Mouse (Mus musculus) lung, adult 2 months (tissue): ENCODE measurements around the gene Nutm1. TPM values are rescaled to one million over a fixed set of nuclear protein-coding genes. Genes with fewer than 3 reads are reported as not detected.
"Not testable (repeated sequence)": the region's sequence is repeated elsewhere in the genome, so short reads cannot be mapped to it uniquely, and the experiment has no call there.

Experiments
- DNase-seq: peaks from one replicate; pipeline ENCODE4 v3.0.0; 2022
- H3K4me1 ChIP-seq: fragments of 200-500 bp; 2 replicates; pipeline ENCODE4 v1.6.1; 2011; ENCODE audit warnings: low read length; ENCODE audit not compliant: control insufficient read depth, insufficient read depth
- H3K4me3 ChIP-seq: fragments of 200-500 bp; replicated peaks from 2 replicates; pipeline ENCODE3; 2011; ENCODE audit warnings: low read depth, mild to moderate bottlenecking, control low read depth, low read length; ENCODE audit errors: extremely low read depth
- CTCF ChIP-seq: fragments of 200-500 bp; IDR thresholded peaks from 2 replicates; pipeline ENCODE4 v1.5.1; 2011; ENCODE audit warnings: mild to moderate bottlenecking, low read length, control low read depth; ENCODE audit not compliant: insufficient read depth
- POLR2A ChIP-seq: fragments of 200-500 bp; IDR thresholded peaks from 2 replicates; pipeline ENCODE4 v1.6.1; 2011; ENCODE audit warnings: low read depth, mild to moderate bottlenecking, control low read depth, low read length, borderline replicate concordance; ENCODE audit errors: extremely low read depth
- WGBS: fragments of 180-500 bp; shearing (Covaris S2); methylation state at CpG from one replicate; pipeline ENCODE4 v1.1.7; 2018; 5-methylcytosine and 5-hydroxymethylcytosine counted together
- polyA plus RNA-seq: library from polyadenylated mRNA; depleted of rRNA; stranded (reverse); fragments of >200 nt; gene quantifications from 2 replicates; pipeline ENCODE4 v1.2.3, GENCODE M21; 2012; rRNA removed

Gene Nutm1
- polyA plus RNA-seq: not detected in 2 replicates

DNA sequence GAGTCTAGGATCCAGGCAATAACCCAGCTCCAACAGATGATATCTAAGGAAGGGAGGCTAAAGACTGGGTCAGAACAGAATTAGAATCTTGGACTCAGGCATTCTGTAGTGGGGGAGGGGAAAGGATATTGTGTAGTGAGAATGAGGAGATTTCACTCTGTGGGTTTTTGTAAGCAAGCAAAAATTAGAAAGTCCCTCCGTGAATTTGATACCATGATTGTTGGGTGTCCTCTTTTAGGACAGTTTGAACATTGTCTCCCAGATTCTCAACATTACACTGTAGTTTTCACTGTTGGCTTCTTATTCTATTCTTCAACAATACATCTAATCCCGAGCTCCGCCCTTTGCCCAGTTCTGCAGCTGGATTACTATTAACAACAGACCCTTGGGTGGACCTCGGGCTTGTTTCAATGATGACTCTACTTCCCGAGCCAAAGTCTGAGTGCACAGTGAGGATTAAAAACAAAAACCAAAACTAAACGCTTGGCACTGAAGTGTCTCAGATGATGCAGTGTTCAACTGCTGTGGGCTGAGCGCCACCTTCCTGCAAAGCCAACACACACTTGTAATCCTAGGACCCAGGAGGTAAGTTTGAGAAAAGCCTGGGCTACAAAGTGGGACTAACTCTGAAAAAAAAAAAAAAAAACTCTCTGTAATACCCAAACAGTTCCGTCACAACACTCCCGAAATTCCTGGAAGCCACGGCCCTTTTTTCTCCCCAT is at the start of gene Nutm1:
TSS of gene Nutm1 (minus strand) at position 51 of the 722 bp plus-strand sequence.
- no peak for DNase-seq
- no peak within 1 kb of the TSS for H3K4me3 ChIP-seq
- H3K4me1 ChIP-seq: peaks cover 4% of the 10 kb centered on the region; the same call in 1 of the 2 replicates
- TF ChIP-seq POLR2A: no peak
- TF ChIP-seq CTCF: peak; percentile 53
- 59% methylated on average over 10 of the region's 10 CpGs for WGBS

DNA sequence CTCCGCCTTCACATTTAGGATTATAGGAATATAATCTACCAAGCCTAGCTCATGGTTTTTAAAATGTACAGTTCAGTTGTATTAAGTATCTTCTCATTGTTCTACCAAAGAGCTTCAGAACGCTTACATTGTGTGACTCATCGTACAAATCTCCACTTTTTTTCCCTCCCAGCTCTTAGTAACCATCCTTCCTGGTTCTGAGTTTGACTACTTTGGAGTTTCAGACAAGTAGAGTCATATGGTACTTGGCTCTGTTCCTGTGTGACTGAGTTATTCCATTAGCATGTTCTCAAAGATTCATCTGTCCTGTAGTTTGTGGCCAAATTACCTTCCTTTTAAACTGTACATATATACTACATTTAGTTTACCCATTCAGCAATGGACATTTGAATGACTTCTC is 49.6 kb upstream of the Nutm1 start:
- 44% methylated on average over 3 of the region's 3 CpGs for WGBS
- H3K4me3 ChIP-seq: no peak overlapping the region
- no peak for DNase-seq
- no peak for TF ChIP-seq CTCF
- TF ChIP-seq POLR2A: no peak
- peaks cover 12% of the 10 kb centered on the region for H3K4me1 ChIP-seq

DNA sequence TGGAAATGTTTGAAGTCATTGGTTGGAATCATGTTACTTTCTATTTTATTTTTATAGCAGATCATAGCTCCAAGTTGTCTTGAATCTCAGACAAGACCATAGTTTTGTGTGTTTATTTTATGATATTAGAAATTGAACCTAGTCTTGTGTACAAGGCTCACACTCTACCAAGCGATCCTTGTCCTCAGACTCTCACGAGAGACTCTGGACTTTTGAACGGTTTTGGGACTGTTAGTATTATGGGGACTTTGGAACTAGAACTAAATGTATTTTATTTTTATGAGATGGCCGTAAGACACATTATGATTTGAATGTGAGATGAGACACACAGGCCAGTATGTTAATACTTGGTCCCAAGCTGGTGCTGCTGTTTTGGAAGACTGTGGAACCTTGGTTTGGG is 39.1 kb upstream of the Nutm1 start:
- TF ChIP-seq CTCF: no peak
- TF ChIP-seq POLR2A: no peak

DNA sequence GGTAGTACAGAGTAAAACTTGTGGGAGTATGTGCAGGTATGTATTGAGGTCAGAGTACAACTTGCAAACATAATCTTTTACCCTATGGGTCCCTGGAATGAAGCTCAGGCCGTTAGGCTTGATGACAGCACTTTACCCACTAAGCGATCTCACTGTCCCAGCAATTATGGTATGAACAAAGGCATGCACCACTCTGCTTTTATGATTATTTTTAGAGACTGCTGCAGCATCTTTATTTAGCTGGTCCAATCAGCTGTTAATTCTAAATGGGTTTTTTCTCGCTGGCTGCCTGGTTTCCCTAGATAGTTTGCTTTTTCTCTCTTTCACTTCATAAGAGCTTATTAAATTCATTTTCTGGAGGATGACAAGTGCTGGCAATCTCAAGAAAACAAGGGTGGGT is 37.1 kb upstream of the Nutm1 start:
- Histone ChIP-seq H3K4me1 (no peaks in the 10 kb centered on the region; the same call in 1 of the 2 replicates), H3K4me3 (no peak overlapping the region)
- WGBS: 87% methylated on average over 3 of the region's 3 CpGs
- TF ChIP-seq CTCF (no peak), POLR2A (no peak)
- no peak for DNase-seq

More for the DNA sequence above, 39.1 kb upstream of the Nutm1 start:
- no peak for DNase-seq
- Histone ChIP-seq H3K4me1 (no peaks in the 10 kb centered on the region; the same call in 1 of the 2 replicates), H3K4me3 (no peak overlapping the region)
- 87% methylated on average over 4 of the region's 4 CpGs for WGBS

DNA sequence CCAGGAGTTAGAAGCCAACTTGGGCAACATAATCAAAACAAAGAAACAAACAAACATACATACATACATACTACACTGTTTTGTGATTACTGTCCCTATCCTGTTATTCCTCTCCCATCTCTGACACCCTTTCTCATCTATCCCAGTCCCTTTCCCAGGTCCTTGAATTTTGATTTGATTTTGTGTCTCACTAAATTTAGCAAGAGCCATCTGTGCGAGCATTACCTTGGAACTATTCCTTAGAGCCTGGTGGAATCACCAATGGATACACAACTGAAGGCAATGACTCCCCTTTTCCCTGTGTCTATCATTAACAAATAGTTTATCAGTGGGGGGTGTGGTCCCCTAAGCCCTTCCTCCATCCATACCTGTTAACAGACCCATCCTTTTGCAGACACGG is 33.7 kb upstream of the Nutm1 start:
- H3K4me1 ChIP-seq: no peaks in the 10 kb centered on the region; the same call in 1 of the 2 replicates
- TF ChIP-seq CTCF (no peak), POLR2A (no peak)
- WGBS: 86% methylated on average over 2 of the region's 2 CpGs
- H3K4me3 ChIP-seq: no peak overlapping the region
- DNase-seq: no peak

DNA sequence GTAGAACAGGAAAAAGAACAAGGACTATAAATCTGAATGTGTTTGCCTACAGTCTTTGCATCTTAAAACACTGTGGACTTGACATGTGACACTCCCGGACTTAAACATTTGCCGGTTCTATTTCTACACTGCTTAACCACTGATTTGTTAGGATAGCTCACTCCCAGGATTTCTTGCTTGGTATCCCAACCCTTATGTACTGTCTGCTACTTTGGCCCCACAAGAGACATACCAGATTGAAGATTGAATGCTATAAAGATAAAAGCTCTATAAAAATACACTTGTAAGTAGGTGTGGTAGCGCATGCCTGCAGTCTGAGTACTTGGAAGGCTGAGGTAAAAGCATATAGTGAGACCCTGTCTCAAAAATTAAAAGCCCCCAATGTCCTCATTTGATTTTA is 30.4 kb upstream of the Nutm1 start:
- TF ChIP-seq CTCF (no peak), POLR2A (no peak)
- no peak for DNase-seq
- no peaks in the 10 kb centered on the region; the same call in none of the 2 replicates for H3K4me1 ChIP-seq
- H3K4me3 ChIP-seq: no peak overlapping the region
- WGBS: 86% methylated on average over 3 of the region's 3 CpGs

DNA sequence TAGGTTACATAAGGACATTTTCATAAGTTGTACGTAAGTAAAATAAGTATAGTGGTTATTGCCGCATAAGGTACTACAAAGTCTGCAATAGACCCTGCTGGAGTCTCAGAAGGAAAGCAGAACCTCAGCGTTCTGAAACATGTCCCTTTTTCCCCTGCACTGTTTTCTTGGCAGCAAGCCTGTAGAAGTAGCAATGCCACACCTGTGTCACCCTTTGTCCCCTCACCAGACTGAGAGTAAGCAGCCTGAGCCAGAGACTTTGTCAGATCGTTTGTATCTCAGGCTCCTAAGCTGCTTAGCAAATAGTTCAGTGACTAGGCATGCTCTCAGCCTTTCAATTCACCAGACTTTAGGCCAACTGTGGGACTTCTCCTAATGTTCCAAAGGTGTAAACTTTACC is 28.0 kb upstream of the Nutm1 start:
- TF ChIP-seq POLR2A (no peak), CTCF (no peak)
- Histone ChIP-seq H3K4me3 (no peak overlapping the region), H3K4me1 (no peaks in the 10 kb centered on the region; the same call in 1 of the 2 replicates)
- WGBS: 53% methylated on average over 4 of the region's 4 CpGs
- DNase-seq: no peak

DNA sequence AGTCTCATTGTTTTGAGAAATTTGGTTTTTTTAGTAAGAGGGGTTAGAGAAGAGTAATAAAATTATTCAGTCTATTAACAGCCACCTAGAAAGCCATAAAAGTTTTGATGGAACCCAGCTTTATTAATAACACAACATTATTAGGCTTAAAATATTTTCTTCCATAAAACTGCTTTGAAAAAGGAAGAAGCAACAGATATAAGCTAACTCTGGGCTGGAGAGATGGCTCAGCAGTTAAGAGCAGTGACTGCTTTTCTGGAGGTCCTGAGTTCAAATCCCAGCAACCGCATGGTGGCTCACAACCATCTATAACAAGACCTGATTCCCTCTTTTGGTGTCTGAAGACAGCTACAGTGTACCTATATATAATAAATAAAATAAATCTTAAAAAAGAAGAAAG is 27.0 kb upstream of the Nutm1 start:
- WGBS: 96% methylated on average over 1 of the region's 1 CpGs

DNA sequence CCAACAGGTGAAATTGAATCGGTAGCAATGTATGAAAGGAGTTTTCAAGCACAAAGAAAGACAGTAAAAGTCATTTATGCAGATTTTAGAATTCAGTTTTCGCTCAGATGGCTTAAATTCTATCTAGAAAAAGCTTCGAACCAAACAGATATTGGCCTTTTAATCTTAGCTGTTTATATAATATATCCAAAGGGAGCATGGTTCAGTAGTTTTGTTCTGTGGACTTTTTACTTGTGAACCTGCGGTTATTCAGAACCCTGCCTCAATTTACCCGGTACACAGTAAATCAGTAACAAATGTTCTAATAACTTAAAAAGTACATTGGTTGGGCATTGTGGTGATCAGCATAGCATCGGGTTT is 25.9 kb upstream of the Nutm1 start:
- WGBS: 48% methylated on average over 6 of the region's 6 CpGs
- TF ChIP-seq POLR2A: no peak
- no peak for TF ChIP-seq CTCF
- H3K4me1 ChIP-seq: no peaks in the 10 kb centered on the region; the same call in 1 of the 2 replicates
- DNase-seq: no peak
- H3K4me3 ChIP-seq: peak overlapping the region; percentile 72

More for the DNA sequence above, 27.0 kb upstream of the Nutm1 start:
- not testable (repeated sequence) for H3K4me1 ChIP-seq, DNase-seq, H3K4me3 ChIP-seq

DNA sequence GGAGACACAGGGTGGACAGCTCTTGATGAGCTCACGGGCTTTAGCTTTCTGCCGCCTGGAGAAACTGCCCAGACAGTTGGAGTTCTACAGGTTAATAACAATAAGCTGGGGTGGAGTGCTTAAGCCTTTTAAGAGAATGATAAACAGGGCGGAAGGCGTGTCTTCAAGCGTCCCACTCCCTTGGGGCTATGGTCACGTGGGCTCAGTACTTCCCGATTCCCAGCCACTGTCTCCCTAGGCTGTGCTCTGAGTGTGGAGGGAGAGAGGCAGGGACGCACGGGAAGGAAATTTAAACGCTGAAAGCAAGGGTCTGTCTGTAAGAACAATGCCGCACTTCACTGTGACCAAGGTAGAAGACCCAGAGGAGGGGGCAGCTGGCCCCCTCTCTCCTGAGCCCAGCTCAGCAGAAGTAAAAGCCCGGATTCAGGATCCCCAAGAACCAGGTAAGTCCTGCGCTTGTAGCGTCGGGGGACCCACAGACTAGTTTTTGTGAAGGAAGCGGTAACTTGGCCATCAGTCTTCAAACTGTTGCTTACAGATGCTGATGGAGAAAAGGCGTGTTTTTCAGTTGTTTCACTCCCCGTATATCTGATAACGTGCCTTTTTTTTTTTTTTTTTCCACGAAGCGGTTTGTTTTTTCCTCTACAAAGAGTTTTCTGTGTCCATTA is 25.4 kb upstream of the Nutm1 start:
- TF ChIP-seq POLR2A (peak; percentile 73; the same call in 1 of the 2 replicates), CTCF (no peak)
- Histone ChIP-seq H3K4me1 (no peaks in the 10 kb centered on the region; the same call in 1 of the 2 replicates), H3K4me3 (peak overlapping the region; percentile 72)
- peak; percentile 68 for DNase-seq
- WGBS: 7% methylated on average over 21 of the region's 21 CpGs
